Mouse (Mus musculus) ES-E14 (cell line): ENCODE data around the gene Taar7e. TPM values are rescaled to one million over a fixed set of nuclear protein-coding genes. Genes with fewer than 3 reads are reported as not detected.
"Not testable (repeated sequence)": the region's sequence is repeated elsewhere in the genome, so short reads cannot be mapped to it uniquely, and the experiment has no call there.

Source experiments
- DNase-seq: peaks from one replicate; pipeline ENCODE4 v3.0.0-alpha.2; 2013; ENCODE audit warnings: low read depth, low spot score
- H3K27ac ChIP-seq: 2 replicates; pipeline ENCODE4 v1.5.1; 2012; ENCODE audit warnings: low read depth, mild to moderate bottlenecking, low read length, moderate library complexity, mixed read lengths; ENCODE audit not compliant: poor library complexity, insufficient read depth, severe bottlenecking
- H3K36me3 ChIP-seq: 2 replicates; pipeline ENCODE4 v1.6.1; 2012; ENCODE audit warnings: mild to moderate bottlenecking, low read length, moderate library complexity, mixed read lengths; ENCODE audit not compliant: control insufficient read depth, poor library complexity, insufficient read depth, severe bottlenecking
- H3K4me1 ChIP-seq, 2 experiments: fragments of 150-350 bp in 1 of 2; sonication (generic) in 1 of 2; 2 replicates each; pipeline ENCODE4 v1.6.1; 2012; ENCODE audit warnings: low read length in 2 of 2, mild to moderate bottlenecking in 1 of 2, mixed read lengths in 1 of 2; ENCODE audit not compliant: control insufficient read depth in 2 of 2, insufficient read depth in 2 of 2, poor library complexity in 1 of 2
- H3K4me3 ChIP-seq, 2 experiments: fragments of 150-350 bp in 1 of 2; sonication (generic) in 1 of 2; 2 replicates each; pipeline ENCODE4 v1.5.1; 2012; ENCODE audit warnings: low read length in 2 of 2, low read depth in 1 of 2, mild to moderate bottlenecking in 1 of 2, mixed read lengths in 1 of 2; ENCODE audit not compliant: insufficient read depth in 1 of 2, poor library complexity in 1 of 2, severe bottlenecking in 1 of 2
- H3K9ac ChIP-seq: 2 replicates; pipeline ENCODE4 v1.6.1; 2012; ENCODE audit warnings: low read depth, mild to moderate bottlenecking, low read length, mixed read lengths; ENCODE audit not compliant: poor library complexity, insufficient read depth, severe bottlenecking
- H3K9me3 ChIP-seq: fragments of 150-350 bp; sonication (generic); 2 replicates; pipeline ENCODE4 v1.6.1; 2012; ENCODE audit warnings: low read depth, mild to moderate bottlenecking, low read length; ENCODE audit not compliant: control insufficient read depth, insufficient read depth
- CHD2 ChIP-seq: IDR thresholded peaks from 2 replicates; pipeline ENCODE4 v1.6.1; 2014; ENCODE audit warnings: mild to moderate bottlenecking, low read depth, low read length, inconsistent platforms
- HCFC1 ChIP-seq: IDR thresholded peaks from 2 replicates; pipeline ENCODE4 v1.6.1; 2012; ENCODE audit warnings: low read length, inconsistent platforms, borderline replicate concordance; ENCODE audit not compliant: insufficient read depth
- MAFK ChIP-seq: IDR thresholded peaks from 2 replicates; pipeline ENCODE4 v1.6.1; 2014; ENCODE audit warnings: mild to moderate bottlenecking, low read depth, low read length, inconsistent platforms; ENCODE audit not compliant: insufficient read depth
- ZC3H11A ChIP-seq: IDR thresholded peaks from 2 replicates; pipeline ENCODE4 v1.6.1; 2012; ENCODE audit warnings: low read depth, mild to moderate bottlenecking, inconsistent platforms, low read length, borderline replicate concordance
- ZNF384 ChIP-seq: IDR thresholded peaks from 2 replicates; pipeline ENCODE4 v1.6.1; 2012; ENCODE audit warnings: low read depth, low read length, inconsistent platforms
- in situ Hi-C, 2 experiments: fragments of 600-800 bp; cut with MboI; formaldehyde crosslinking; loops; one replicate each; pipeline ENCODE4 v1.15.1; 2025; ENCODE audit warnings: low sequenced_read_pairs in 2 of 2, inconsistent platforms in 1 of 2; ENCODE audit not compliant: unreplicated experiment in 2 of 2
- total RNA-seq: library from RNA; depleted of rRNA; stranded (reverse); fragments of 300-350 nt; gene quantifications from 2 replicates; pipeline ENCODE4 v1.2.3, GENCODE M21; 2012

Gene Taar7e
- total RNA-seq, 1 experiment, result not detected

DNA sequence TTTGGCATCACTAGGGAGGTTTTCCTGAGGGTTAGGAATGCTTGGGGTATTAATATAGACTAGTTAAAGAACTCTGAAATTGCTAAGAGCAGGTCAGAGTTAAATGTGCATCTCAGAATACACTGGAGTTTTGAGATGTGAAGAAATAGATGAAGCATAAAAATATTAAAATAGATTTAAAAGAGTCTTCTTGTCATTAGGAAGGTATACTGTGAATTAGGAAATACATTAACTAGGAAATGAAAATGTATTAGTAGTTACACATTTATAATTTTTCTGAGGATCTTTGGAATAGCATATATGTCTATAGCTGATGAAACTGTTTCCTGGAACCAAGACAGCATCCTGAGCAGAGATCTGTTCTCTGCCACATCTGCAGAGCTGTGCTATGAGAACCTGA is 11.8 kb downstream of the Taar7e start, which contains the start of gene Taar7f:
Taar7f (plus strand) TSS at position 301 of the 400 bp plus-strand sequence.
- no peak within 1 kb of the TSS for H3K9ac ChIP-seq
- in situ Hi-C loops, result no loop called here

DNA sequence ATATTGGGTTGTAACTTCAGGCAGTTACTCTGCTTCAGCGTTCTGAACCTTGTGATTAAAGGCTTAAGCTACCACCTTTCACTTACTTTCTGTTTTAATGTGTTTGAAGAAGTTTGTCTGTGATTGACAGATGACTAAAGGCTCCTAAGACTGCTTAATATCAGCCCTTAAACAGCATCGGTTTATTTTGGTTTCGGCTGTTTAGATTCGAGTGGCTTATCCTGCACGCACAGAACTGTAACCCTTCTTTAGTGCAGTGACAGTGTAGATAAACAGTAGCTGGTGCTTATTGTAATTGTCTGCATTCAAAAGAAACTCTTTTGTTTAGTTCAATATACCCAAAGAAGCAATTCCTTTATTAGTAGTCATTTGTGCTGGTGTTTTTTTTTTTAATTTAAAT is 14.6 kb downstream of the Taar7e start:
- TF ChIP-seq MAFK, result no peak
- TF ChIP-seq ZNF384, result no peak
- no peak for TF ChIP-seq HCFC1
- no peak for TF ChIP-seq CHD2
- TF ChIP-seq ZC3H11A, result no peak

More for the DNA sequence above, 11.8 kb downstream of the Taar7e start, which contains the start of gene Taar7f:
- Histone ChIP-seq H3K4me3 (no peak within 1 kb of the TSS), H3K27ac (no peak within 1 kb of the TSS), H3K4me1 (no peaks in the 10 kb centered on the region), H3K9me3 (no peaks in the 10 kb centered on the region), H3K36me3 (no peaks in the 10 kb centered on the region)
- TF ChIP-seq HCFC1, result no peak
- no peak for TF ChIP-seq CHD2
- no peak for TF ChIP-seq ZC3H11A
- TF ChIP-seq MAFK, result no peak
- TF ChIP-seq ZNF384, result no peak
- no peak for DNase-seq

DNA sequence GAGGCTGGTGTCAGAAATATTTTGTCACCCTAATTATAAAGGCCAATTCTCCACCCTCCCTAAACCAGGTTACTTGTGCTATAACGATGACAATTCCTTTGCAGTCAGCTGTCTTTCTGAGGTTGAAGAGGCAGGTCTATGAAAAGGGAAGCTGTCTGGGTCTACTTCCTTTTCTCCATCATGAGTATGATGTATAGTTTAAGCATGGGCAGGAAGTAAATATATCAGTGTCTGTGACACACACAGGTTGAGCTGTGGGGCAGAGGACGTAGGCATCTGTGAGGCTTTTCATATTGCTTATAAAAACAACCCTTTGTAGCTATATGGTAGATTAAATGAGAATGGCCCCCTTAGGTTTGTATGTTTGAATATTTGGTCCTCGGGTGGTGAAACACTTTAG is 21.6 kb downstream of the Taar7e start:
- no peak overlapping the region for H3K4me3 ChIP-seq
- TF ChIP-seq CHD2, result no peak
- no peak for TF ChIP-seq MAFK
- no peak for TF ChIP-seq HCFC1
- TF ChIP-seq ZNF384, result no peak
- no peak for TF ChIP-seq ZC3H11A
- H3K36me3 ChIP-seq, result no peaks in the 10 kb centered on the region
- H3K9me3 ChIP-seq, result no peaks in the 10 kb centered on the region
- H3K4me1 ChIP-seq, result no peaks in the 10 kb centered on the region
- H3K27ac ChIP-seq, result no peak overlapping the region
- DNase-seq, result no peak
- in situ Hi-C loops, result no loop called here
- H3K9ac ChIP-seq, result no peak overlapping the region

More for the DNA sequence above, 14.6 kb downstream of the Taar7e start:
- Histone ChIP-seq H3K4me3 (no peak overlapping the region), H3K36me3 (no peaks in the 10 kb centered on the region), H3K9ac (no peak overlapping the region), H3K4me1 (no peaks in the 10 kb centered on the region), H3K9me3 (no peaks in the 10 kb centered on the region), H3K27ac (no peak overlapping the region)
- DNase-seq, result no peak
- in situ Hi-C loops, result no loop called here

- H3K9me3 ChIP-seq, DNase-seq, H3K27ac ChIP-seq, H3K4me3 ChIP-seq, H3K9ac ChIP-seq, H3K36me3 ChIP-seq, H3K4me1 ChIP-seq: not testable (repeated sequence)
- in situ Hi-C loops, result loop anchor here in 1 of 2 experiments (25.0 kb wide), 1 partner anchor 262 kb away; no protein-coding TSS in a partner anchor
Observed at GRCm38 (mm10) chr10:24074751-24075150, 37.3 kb downstream of the Taar7e start.

- in situ Hi-C loops, result loop anchor here in 1 of 2 experiments (25.0 kb wide), 1 partner anchor 264 kb away; no protein-coding TSS in a partner anchor
- not testable (repeated sequence) for H3K27ac ChIP-seq, DNase-seq, H3K36me3 ChIP-seq, H3K4me3 ChIP-seq, H3K9ac ChIP-seq, H3K4me1 ChIP-seq, H3K9me3 ChIP-seq
Observed at GRCm38 (mm10) chr10:24076200-24076599, 38.8 kb downstream of the Taar7e start, which contains the start of gene Taar8a. Taar8a (plus strand) TSS chr10:24076500.
